Mouse (Mus musculus): Measurements from ENCODE around the gene Vapb.

DNA sequence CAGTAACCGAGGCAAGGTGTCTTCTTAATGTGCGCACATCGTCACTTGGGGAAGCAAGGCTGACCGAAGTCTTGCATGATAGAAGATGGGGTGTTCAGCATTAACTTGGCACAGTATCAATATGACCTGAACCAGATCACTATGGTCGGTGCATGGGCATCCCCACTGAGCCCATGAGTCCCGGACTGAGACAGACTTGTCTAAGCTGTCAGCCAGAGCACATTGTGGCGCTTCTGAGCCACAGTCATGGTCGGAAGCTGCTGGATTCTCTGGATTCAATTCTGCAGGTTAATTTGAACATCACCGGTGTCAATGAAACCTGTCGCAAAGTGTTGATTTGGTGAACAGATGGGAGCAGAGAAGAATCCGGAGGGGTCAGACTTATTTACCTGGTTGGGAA lies 66.5 kb downstream of the Vapb start:
- TF ChIP-seq CTCF (IDR thresholded peaks at IDR 0.05; ENCODE audit: low read depth): no peak
- no peak for TF ChIP-seq EP300 (IDR thresholded peaks at IDR 0.05; ENCODE audit: low read depth)

Measured in liver, postnatal 0 days (tissue).